Mouse (Mus musculus): Measurements from ENCODE around the gene Rtkn. TPM values are rescaled to one million over a fixed set of nuclear protein-coding genes. Genes with fewer than 3 reads are reported as not detected.
A peak's percentile ranks its signal among the peaks of the same experiment; 100 is the strongest.

Gene Rtkn
- polyA plus RNA-seq, 1 experiment, result 97.2 TPM

GRCm38 (mm10) chr6:83193571-83193970 is 58.3 kb downstream of the Rtkn start:
- Histone ChIP-seq H3K27me3 (ENCODE audit: control insufficient read depth, insufficient read depth, low read length) (no peaks in the 10 kb centered on the region), H3K27ac (ENCODE audit: insufficient read depth, low read length) (no peak overlapping the region), H3K4me1 (ENCODE audit: control insufficient read depth, insufficient read depth, low read length) (peaks cover 15% of the 10 kb centered on the region), H3K4me3 (replicated peaks; ENCODE audit: insufficient read depth, low read depth, low read length) (no peak overlapping the region)
- TF ChIP-seq CTCF (IDR thresholded peaks at IDR 0.05; ENCODE audit: borderline replicate concordance, insufficient read depth, low read depth, low read length), result no peak
- TF ChIP-seq POLR2A (IDR thresholded peaks at IDR 0.05; ENCODE audit: borderline replicate concordance, insufficient read depth, low read length), result no peak
- no peak for DNase-seq
- WGBS, result 91% methylated on average over 7 of the region's 7 CpGs

GRCm38 (mm10) chr6:83197345-83198004 is 62.2 kb downstream of the Rtkn start:
- Histone ChIP-seq H3K4me3 (replicated peaks; ENCODE audit: insufficient read depth, low read depth, low read length) (no peak overlapping the region), H3K27ac (ENCODE audit: insufficient read depth, low read length) (peak overlapping the region; percentile 40), H3K4me1 (ENCODE audit: control insufficient read depth, insufficient read depth, low read length) (peaks cover 14% of the 10 kb centered on the region), H3K27me3 (ENCODE audit: control insufficient read depth, insufficient read depth, low read length) (no peaks in the 10 kb centered on the region)
- peak; percentile 62 for TF ChIP-seq CTCF (IDR thresholded peaks at IDR 0.05; ENCODE audit: borderline replicate concordance, insufficient read depth, low read depth, low read length)
- TF ChIP-seq POLR2A (IDR thresholded peaks at IDR 0.05; ENCODE audit: borderline replicate concordance, insufficient read depth, low read length), result no peak
- peak; percentile 86 to 89 for DNase-seq
- WGBS, result 10% methylated on average over 15 of the region's 15 CpGs

Other genes starting within 250 kb of the Rtkn start
- gene Sema4f, start 195.7 kb upstream of the Rtkn start, polyA plus RNA-seq (2012; rRNA removed), result 44.7 and 52.5 TPM in 2 replicates
- gene M1ap, start 188.6 kb upstream of the Rtkn start, polyA plus RNA-seq (2012; rRNA removed), result 0.11 and 0.21 TPM in 2 replicates
- gene Dok1, start 102.0 kb upstream of the Rtkn start, polyA plus RNA-seq (2012; rRNA removed), result 1.7 and 2.1 TPM in 2 replicates
- gene Loxl3, start 101.3 kb upstream of the Rtkn start, polyA plus RNA-seq (2012; rRNA removed), result 3.5 and 3.8 TPM in 2 replicates
- 271 and 276 TPM in 2 replicates for gene Aup1, start 80.9 kb upstream of the Rtkn start, polyA plus RNA-seq (2012; rRNA removed)
- 57.6 and 58.2 TPM in 2 replicates for gene Htra2, start 80.2 kb upstream of the Rtkn start, polyA plus RNA-seq (2012; rRNA removed)
- gene Dqx1, start 77.6 kb upstream of the Rtkn start, polyA plus RNA-seq (2012; rRNA removed), result 0.92 and 0.93 TPM in 2 replicates
- gene Tlx2, start 65.2 kb upstream of the Rtkn start, polyA plus RNA-seq (2012; rRNA removed), result not detected in 2 replicates
- gene Pcgf1, start 57.6 kb upstream of the Rtkn start, polyA plus RNA-seq (2012; rRNA removed), result 57.5 and 61.6 TPM in 2 replicates
- 0.28 TPM in 1 of 2 replicates, not detected in the other for gene Lbx2, start 49.1 kb upstream of the Rtkn start, polyA plus RNA-seq (2012; rRNA removed)
- gene Ccdc142, start 33.9 kb upstream of the Rtkn start, polyA plus RNA-seq (2012; rRNA removed), result 9.1 and 12.4 TPM in 2 replicates
- 9.9 TPM in 2 replicates for gene Gm42688, start 33.8 kb upstream of the Rtkn start, polyA plus RNA-seq (2012; rRNA removed)
- 109 and 114 TPM in 2 replicates for gene Mrpl53, start 26.4 kb upstream of the Rtkn start, polyA plus RNA-seq (2012; rRNA removed)
- gene Mogs, start 20.0 kb upstream of the Rtkn start, polyA plus RNA-seq (2012; rRNA removed), result 31.7 and 33.5 TPM in 2 replicates
- gene Wbp1, start 13.9 kb upstream of the Rtkn start, polyA plus RNA-seq (2012; rRNA removed), result 88.2 and 93.1 TPM in 2 replicates
- 25.1 and 25.3 TPM in 2 replicates for gene Ino80b, start 10.0 kb upstream of the Rtkn start, polyA plus RNA-seq (2012; rRNA removed)
- 22.7 and 29.1 TPM in 2 replicates for gene Wdr54, start 20.9 kb downstream of the Rtkn start, polyA plus RNA-seq (2012; rRNA removed)
- 6.6 and 8.1 TPM in 2 replicates for gene 1700003E16Rik, start 20.9 kb downstream of the Rtkn start, polyA plus RNA-seq (2012; rRNA removed)
- 394 and 406 TPM in 2 replicates for gene Dctn1, start 30.5 kb downstream of the Rtkn start, polyA plus RNA-seq (2012; rRNA removed)
- gene Slc4a5, start 84.4 kb downstream of the Rtkn start, polyA plus RNA-seq (2012; rRNA removed), result 2.8 and 5.8 TPM in 2 replicates
- gene Mthfd2, start 190.4 kb downstream of the Rtkn start, polyA plus RNA-seq (2012; rRNA removed), result 13.6 and 15.4 TPM in 2 replicates
- gene Mob1a, start 190.6 kb downstream of the Rtkn start, polyA plus RNA-seq (2012; rRNA removed), result 16.0 and 16.3 TPM in 2 replicates
- 87.1 and 90.2 TPM in 2 replicates for gene Bola3, start 213.7 kb downstream of the Rtkn start, polyA plus RNA-seq (2012; rRNA removed)

Measured in cerebellum, adult 2 months (tissue).